In genomic region chr9:46112246-46112645, GRCm38 (mm10) we compare ENCODE assay signal across 8 mouse cellular contexts.
A peak's percentile ranks its signal among the peaks of the same experiment; 100 is the strongest.
DNase-seq lines count a peak whose midpoint lies in the region; ATAC-seq and TF ChIP-seq lines count a peak whose summit lies in the region.

No protein-coding gene starts in this region.

- H3K36me3 ChIP-seq in kidney, adult 2 months (ENCODE audit: control insufficient read depth, insufficient read depth, low read length), result no peaks in the 10 kb centered on the region
- H3K36me3 ChIP-seq in heart, postnatal 0 days (replicated peaks; ENCODE audit: control insufficient read depth, insufficient read depth, low read length), result no peaks in the 10 kb centered on the region

- intact Hi-C loops in left cerebral cortex, adult 2 months (cut with DNase I), result no loop called here
- intact Hi-C loops in left cerebral cortex, postnatal 14 days (cut with DNase I), result no loop called here

- H3K27ac ChIP-seq in kidney, adult 2 months (ENCODE audit: insufficient read depth, low read depth, low read length), result peak overlapping the region; percentile 35
- peak overlapping the region; percentile 60 for H3K27ac ChIP-seq in heart, postnatal 0 days (ENCODE audit: low read depth)
- no peak overlapping the region for H3K27ac ChIP-seq in left cerebral cortex, adult 2 months

- no peak for TF ChIP-seq EP300 in heart, postnatal 0 days (IDR thresholded peaks at IDR 0.05; ENCODE audit: low read depth)

- H3K9me3 ChIP-seq in heart, postnatal 0 days (replicated peaks; ENCODE audit: control insufficient read depth, low read length), result no peaks in the 10 kb centered on the region

- no peak overlapping the region for H3K9ac ChIP-seq in heart, postnatal 0 days (replicated peaks; ENCODE audit: low read depth, low read length)

- TF ChIP-seq CTCF in kidney, adult 2 months (conservative IDR thresholded peaks at IDR 0.05; ENCODE audit: insufficient read depth, insufficient read length, low read depth, low read length), result no peak
- no peak for TF ChIP-seq CTCF in heart, postnatal 0 days (IDR thresholded peaks at IDR 0.05; ENCODE audit: low read depth)
- TF ChIP-seq CTCF in left cerebral cortex, adult 2 months (IDR thresholded peaks at IDR 0.05), result no peak

- no peaks in the 10 kb centered on the region for H3K27me3 ChIP-seq in kidney, adult 2 months (replicated peaks; ENCODE audit: control insufficient read depth, insufficient read depth, low read length)
- H3K27me3 ChIP-seq in heart, postnatal 0 days (ENCODE audit: control insufficient read depth, insufficient read depth, low read length), result no peaks in the 10 kb centered on the region

- H3K4me1 ChIP-seq in kidney, adult 2 months (ENCODE audit: control insufficient read depth, insufficient read depth, low read length), result peaks cover 30% of the 10 kb centered on the region
- peaks cover 35% of the 10 kb centered on the region for H3K4me1 ChIP-seq in heart, postnatal 0 days (ENCODE audit: control insufficient read depth, insufficient read depth)

- 46% methylated on average over 5 of the region's 5 CpGs for WGBS in kidney, adult 2 months
- WGBS in heart, postnatal 0 days, result 26% methylated on average over 5 of the region's 5 CpGs

- no peak overlapping the region for H3K4me2 ChIP-seq in heart, postnatal 0 days (ENCODE audit: low read depth, low read length)

- DNase-seq in kidney, adult 2 months, result peak; percentile 69
- DNase-seq in kidney, adult 18-20 months, result no peak
- peak; percentile 43 for DNase-seq in embryo, embryonic 10.5 days (ENCODE audit: low spot score)
- peak; percentile 57 for DNase-seq in heart, postnatal 0 days (ENCODE audit: low spot score)
- peak; percentile 70 for DNase-seq in lung, postnatal 14 days
- DNase-seq in left cerebral cortex, adult 2 months (ENCODE audit: extremely low spot score in 1 of 2, low spot score in 2 of 2), result no peak
- no peak for DNase-seq in left cerebral cortex, postnatal 14 days (ENCODE audit: low spot score in 2 of 2)
- DNase-seq in frontal cortex, adult 2 months (ENCODE audit: extremely low spot score in 1 of 2, low spot score in 1 of 2), result no peak

- no peak for TF ChIP-seq POLR2A in kidney, adult 2 months (IDR thresholded peaks at IDR 0.05; ENCODE audit: low read depth, low read length)

- ATAC-seq in heart, postnatal 0 days (ENCODE audit: insufficient read depth, low read depth), result peak; percentile 69

- no peak overlapping the region for H3K4me3 ChIP-seq in kidney, adult 2 months (ENCODE audit: insufficient read depth, low read depth, low read length)
- H3K4me3 ChIP-seq in heart, postnatal 0 days (ENCODE audit: low read depth, low read length), result no peak overlapping the region
- H3K4me3 ChIP-seq in left cerebral cortex, adult 2 months, result no peak overlapping the region

Comparison
In these comparisons a context has a peak if more than half of its experiments do, and no peak if none do; other contexts are left out.
1. DNase-seq: peak in kidney, adult 2 months (single experiment), embryo, embryonic 10.5 days (single experiment), heart, postnatal 0 days (single experiment) and lung, postnatal 14 days (single experiment); none in kidney, adult 18-20 months (single experiment), left cerebral cortex, adult 2 months (0 of 2), left cerebral cortex, postnatal 14 days (0 of 2) and frontal cortex, adult 2 months (0 of 2).